Mouse (Mus musculus) cerebellum, postnatal 4 days (tissue): Measurements from ENCODE around the gene Amd1.

Experiments used
- DNase-seq, 2 experiments: peaks; one replicate each; pipeline ENCODE4 v3.0.0; 2022; ENCODE audit warnings: low spot score in 2 of 2, mixed read lengths in 1 of 2

Amd1 gene

GRCm38 (mm10) chr10:40302140-40302985 lies at the start of gene Amd1:
Gene Amd1 (minus strand): TSS chr10:40302186.
- DNase-seq: peak; percentile 99 to 100

DNA sequence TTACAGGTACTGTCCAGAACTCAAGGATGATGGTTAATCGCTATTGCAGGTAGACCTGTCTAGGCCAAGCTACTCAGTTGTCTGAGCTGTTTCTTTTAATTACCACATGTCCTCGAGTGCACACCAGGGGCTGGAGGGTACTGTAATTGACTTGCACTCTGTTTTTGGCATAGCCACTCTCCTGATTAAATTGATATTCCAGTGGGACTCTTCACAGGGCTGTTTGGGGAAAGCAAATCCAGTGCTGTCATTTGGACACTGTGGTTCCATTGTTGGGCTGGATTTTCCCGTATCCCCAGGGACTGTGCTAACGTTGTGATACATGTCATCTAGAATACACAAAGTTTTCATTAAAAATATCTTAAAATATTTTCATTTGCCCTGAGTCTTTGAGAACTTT lies 49.2 kb upstream of the Amd1 start:
- no peak for DNase-seq

DNA sequence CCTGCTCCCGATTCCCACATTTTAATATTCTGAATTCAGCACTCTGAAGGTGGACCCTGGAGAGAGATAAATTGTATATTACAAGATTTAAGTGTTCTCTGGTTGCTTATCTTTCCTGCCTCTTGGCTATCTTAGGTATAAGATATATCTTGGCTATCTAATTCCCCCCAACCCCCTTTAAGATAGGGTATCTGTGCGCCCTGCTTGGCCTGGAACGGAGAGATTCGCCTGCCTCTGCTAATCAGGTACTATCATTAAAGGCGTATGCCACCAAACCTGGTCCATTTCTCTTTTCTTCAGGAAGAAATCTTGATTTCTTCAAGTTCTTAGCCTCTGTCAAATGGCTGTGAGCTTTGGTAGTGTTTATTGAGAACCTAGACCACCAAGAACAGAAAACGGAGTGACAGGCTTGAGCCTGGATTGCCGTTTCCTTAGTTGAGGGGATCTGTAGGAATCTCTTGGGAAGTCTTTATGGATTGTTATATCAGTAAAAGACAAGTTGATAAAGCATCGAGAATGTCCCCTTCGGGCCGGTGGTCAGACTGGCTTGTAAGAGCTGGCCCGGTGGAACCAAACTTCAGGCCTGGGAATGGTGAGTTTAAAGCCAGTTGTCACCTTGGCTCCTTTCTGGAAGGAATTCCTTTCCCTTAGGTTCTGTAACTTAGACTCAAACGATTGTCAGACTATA lies 48.4 kb upstream of the Amd1 start:
- no peak for DNase-seq

DNA sequence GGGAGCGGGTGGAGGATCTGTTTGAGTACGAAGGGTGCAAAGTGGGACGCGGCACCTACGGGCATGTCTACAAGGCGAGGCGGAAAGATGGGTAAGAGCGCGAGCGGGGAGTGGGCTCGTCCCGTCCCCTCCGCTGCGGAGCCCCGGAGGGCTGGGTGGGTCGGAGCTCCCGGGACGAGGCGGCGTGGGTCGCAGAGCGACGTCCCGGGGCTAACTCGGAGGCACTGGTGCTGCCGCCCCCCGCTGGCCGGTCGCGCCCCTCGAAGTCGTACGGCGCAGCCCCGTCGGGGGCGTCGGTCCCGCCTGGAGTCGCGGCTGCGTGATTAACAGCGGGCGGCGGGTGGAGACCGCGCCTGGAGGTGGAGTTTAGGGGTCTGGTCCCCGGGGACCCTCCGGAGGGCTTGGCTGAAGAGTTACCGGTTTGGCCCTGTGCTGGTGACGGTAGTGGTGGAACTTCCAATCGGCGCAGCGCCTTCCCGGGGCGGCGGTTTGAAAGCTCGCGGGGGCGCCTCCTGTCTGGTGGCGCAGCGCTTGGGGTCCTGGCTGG lies 47.7 kb upstream of the Amd1 start:
- DNase-seq: peak; percentile 26 to 58

DNA sequence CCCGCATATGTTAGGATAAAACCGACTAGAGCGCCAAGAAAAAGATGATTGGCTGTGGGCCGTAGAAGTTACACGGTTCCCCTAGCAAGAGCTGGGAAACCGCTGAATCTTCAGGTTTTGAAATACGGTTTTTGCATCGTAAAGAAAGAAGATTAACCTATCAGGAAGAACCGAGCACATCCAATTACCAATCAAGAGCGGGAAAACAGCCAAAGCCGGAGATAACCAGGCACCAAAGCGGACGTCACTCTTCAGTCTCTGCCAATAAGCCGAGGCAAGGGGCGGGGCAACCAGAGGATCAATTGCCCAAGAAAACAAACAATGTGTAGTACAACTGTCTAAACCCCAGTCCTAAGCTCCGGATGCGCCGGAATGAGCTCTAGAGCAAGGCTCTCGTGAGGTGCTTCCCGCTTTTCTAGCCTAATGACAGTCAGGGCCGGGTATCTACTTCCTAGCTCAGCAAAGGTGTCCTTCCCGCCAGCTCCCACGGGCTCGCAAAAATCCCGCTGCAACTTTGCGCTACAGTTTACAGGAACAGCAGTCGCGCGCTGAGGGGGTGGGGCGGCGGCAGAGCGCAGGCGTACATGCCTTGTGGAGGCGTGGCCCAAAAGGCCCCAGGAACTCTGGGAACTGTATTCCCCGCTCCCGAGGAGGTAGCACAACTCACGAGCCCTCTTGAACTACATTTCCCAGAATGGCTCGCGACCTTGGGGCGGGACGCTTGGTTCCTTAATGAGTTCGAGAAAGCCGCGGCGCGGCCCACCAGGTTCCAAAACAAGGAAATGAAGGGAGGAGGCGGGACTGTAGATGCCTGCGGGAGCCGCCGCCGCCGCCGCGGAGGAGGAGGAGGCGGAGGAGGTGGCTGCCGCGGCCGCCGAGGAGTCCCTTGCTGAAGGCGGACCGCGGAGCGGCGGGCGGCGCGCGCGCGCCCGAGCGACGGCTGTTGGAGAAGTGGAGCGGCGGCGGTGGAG lies 46.9 kb upstream of the Amd1 start:
- peak; percentile 81 to 93 for DNase-seq

- DNase-seq: no peak
These were observed 45.5 kb upstream of the Amd1 start for GRCm38 (mm10) chr10:40347461-40347954.

GRCm38 (mm10) chr10:40346776-40347403 lies 44.9 kb upstream of the Amd1 start:
- DNase-seq: no peak

DNA sequence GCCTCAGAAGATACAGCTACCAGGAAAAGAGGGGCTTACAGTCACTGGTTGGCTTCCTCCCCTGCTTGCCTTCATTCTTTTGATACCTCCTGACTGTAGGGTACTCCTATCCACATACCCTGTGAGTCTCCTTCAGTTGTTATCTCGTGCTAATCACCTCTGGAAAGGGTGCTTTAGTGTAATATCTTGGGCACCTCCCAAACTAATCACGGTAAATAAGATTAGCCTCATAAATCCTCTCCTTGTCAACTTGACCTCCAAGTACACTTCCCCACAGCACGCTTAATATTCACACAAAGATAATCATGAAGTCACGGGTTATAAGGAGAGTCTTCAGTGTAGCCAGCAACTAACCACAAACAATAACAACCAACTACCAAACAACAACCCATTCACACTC lies 40.0 kb upstream of the Amd1 start:
- DNase-seq: no peak

GRCm38 (mm10) chr10:40339351-40339964 lies 37.5 kb upstream of the Amd1 start, which contains the start of gene Cdk19:
Gene Cdk19 (plus strand): TSS chr10:40339564.
- DNase-seq: no peak

GRCm38 (mm10) chr10:40332864-40333263 lies 30.9 kb upstream of the Amd1 start:
- no peak for DNase-seq

- no peak for DNase-seq
These were observed 28.3 kb upstream of the Amd1 start for GRCm38 (mm10) chr10:40330262-40330661.

DNA sequence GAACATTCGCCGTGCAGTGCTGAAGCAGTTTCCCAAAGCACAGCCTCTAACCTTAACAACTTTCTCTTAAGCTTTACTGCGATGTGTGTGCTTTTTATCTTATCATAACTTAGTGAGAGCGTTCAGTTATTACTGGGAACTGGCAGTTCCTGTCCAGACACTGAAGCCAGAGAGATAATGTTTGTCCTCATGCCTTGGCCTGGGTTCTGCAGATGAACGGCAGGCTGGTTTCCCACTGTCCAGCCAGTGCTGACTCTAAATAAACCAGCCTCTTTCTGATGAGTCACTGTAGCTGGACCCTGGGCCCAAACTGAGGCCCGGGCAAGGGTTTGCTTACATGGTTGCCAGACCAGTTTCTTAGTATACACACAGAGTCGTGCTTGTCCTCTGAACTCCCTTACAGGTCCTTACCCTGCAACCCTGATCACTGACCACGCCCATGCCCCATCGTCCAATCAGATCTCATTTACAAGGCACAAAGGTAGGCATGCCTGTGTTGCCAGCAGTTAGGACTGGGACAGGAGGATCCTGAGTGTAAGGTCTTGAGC lies 26.1 kb upstream of the Amd1 start:
- no peak for DNase-seq

- no peak for DNase-seq
These were observed 18.3 kb upstream of the Amd1 start for GRCm38 (mm10) chr10:40320306-40320705.

GRCm38 (mm10) chr10:40316841-40317585 lies 15.0 kb upstream of the Amd1 start:
- no peak for DNase-seq

DNA sequence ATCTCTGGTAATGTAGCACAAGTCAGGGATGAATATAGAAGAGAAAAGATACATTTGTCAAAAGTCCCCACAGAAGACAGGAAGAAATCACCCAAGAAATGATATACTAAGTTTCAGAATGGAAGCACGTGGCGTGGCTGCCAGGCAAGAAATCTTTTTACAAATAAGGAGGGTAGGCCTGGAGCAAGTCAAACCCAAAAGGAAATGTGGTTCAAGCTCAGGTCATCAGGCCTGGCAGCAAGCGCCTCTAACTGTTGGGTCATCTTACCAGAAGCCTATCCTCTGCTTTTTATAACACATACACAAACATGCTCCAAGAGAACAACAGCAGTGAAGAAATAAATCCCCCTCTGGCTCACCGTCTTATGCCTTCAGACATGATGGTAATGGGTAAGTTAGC lies 10.8 kb upstream of the Amd1 start:
- no peak for DNase-seq

DNA sequence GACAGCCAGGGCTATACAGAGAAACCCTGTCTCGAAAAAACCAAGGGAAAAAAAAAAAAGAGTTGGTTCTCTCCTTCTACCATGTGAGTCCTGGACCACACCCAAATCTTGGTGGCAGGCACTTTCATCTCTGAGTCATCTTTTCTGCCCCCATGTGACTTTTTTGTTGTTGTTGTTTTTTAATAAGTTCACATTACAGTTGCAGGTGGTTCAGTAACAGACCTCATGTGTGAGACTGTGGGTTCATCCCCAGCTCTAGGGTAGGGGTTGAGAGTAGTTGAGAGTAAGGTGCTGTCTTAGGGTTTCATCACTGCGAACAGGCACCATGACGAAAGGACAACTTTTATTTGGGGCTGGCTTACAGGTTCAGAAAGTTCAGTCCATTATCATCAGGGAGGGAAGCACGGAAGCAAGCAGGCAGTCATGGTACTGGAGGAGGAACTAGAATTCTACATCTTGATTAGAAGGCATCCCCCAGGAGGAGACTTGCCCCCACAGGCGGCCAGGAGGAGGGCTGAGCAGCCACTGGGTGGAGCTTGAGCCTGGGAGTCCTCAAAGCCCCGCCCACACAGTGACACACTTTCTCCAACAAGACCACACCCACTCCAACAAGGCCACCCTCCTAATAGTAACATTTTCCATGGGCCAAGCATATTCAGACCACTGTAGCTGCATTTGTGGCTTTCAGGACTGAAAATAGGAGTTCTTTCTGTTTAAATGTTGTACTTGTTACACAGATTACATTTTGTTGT lies 8.1 kb upstream of the Amd1 start:
- no peak for DNase-seq

DNA sequence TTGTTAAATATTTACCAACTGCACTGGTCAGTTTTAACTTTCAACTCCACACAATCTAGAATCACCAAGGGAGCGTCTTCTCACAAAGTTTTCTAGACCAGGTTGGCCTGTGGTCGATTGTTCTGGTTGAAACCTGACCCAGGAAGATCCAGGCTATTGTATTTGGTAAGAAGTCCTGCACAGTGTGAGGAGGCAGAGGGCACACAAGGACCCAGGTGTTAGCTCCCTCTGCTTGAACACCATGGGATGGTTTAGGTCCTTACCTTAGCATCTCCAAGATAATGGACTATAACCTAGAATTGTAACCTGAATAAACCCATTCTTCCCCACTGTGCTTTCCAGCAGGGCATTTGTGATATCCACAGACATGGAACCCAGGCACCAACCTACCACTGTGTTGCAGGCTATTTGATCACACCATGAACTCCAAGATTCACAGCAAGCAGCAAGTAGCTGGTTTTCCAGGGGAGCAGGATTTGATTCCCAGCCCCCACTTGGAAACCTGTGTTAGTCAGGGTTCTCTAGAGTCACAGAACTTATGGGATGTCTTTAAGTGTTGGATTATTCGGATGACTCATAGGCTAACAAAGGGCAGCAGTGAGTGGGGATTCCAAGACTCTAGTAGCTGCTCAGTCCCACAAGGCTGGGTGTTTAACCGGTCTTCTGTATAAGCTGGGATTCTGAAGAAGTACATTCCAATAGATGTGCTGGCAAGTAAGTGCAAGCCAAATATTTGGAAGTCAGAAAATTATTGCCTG lies 6.0 kb upstream of the Amd1 start:
- no peak for DNase-seq

DNA sequence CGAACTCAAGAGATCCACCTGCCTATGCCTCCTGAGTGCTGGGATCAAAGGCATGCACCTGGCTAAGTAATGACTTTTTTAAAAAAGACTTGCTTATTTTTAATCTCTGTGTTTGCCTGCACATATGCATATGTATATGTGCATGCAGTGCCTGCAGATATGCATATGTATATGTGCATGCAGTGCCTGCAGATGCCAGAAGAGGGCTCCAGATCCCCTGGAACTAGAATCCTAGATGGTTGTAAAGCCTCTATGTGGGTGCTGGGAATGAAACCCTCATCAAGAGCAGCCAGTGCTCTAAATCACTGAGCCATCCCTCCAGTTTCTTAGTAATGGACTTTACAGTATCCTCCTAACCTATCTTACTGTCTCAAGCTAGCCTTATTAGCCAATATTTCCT lies 4.0 kb upstream of the Amd1 start:
- DNase-seq: no peak
